Mouse (Mus musculus) liver, embryonic 14.5 days (tissue): ENCODE results near the gene Igf1r.

Experiments used
- CTCF ChIP-seq: IDR thresholded peaks from 2 replicates; pipeline ENCODE4 v1.5.1; 2016; ENCODE audit warnings: antibody characterized with exemption, low read depth, control low read depth
- EP300 ChIP-seq: IDR thresholded peaks from 2 replicates; pipeline ENCODE4 v1.6.1; 2016; ENCODE audit warnings: antibody characterized with exemption, low read depth

DNA sequence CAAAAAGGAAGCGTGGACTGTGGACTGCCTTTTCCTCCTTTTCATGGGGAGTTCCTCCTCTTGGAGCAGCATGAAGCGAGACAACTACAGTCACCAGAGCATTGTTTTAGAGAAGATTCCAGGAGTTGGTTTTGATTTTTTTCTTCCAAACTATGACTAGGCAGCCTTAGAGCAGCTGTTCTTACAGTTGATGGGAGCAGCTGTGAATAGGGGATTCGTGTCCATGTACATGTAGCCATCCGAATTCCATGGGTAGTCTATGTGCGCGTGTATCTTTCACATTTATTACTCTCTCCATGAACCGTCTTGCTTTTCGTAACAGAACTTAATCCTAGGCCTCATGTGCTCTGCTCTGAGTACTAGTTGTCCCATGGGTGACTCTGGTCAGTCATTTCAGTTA, 199.8 kb downstream of the Igf1r start:
- TF ChIP-seq CTCF (no peak), EP300 (no peak)
